Mouse (Mus musculus): ENCODE measurements around the gene Cdk10. TPM values are rescaled to one million over a fixed set of nuclear protein-coding genes. Genes with fewer than 3 reads are reported as not detected.
"Not testable (repeated sequence)": the region's sequence is repeated elsewhere in the genome, so short reads cannot be mapped to it uniquely, and the experiment has no call there.

Cdk10 gene
- total RNA-seq, 2 experiments from 2014 or later: 89.6 to 99.3 TPM

- DNase-seq: peak in 1 of 2 experiments; percentile 33
Measured at GRCm38 (mm10) chr8:123233760-123234159, 9.1 kb downstream of the Cdk10 start.

DNA sequence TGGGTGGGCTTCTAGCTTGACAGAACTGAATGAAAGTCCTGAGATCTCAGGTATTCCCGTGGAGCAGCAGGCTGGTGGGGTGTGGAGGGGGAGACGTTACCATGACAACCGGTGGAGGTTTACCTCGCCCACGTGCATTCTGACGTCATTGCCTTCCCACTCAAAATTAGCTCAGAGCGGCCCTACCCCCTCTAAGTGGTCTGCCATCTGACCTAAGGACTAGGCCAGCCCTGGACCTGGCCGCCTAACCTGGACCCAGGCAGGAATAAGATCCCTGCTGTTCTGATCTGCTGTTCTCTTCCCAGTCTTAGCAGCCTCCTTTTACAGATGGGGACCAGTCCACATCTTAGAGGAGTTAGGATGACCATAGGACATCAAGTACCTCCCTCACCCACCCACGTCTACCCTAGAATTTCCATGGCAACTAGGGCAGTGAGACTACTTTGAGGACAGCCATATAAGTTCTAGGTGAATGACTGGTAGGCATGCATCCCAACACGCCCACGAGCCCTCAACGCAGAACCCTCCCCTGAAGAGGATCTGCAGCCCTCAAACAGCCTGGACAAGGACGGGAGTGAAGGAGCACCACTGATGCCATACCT lies 10.4 kb downstream of the Cdk10 start:
- peak; percentile 79 for DNase-seq

- peak; percentile 84 to 86 for DNase-seq
Measured at GRCm38 (mm10) chr8:123235520-123236497, 11.2 kb downstream of the Cdk10 start, which contains the start of gene Spata2l. TSS of gene Spata2l (minus strand) at chr8:123236233.

- DNase-seq: no peak
Measured at GRCm38 (mm10) chr8:123239398-123239797, 14.8 kb downstream of the Cdk10 start.

- no peak for DNase-seq
Measured at GRCm38 (mm10) chr8:123242107-123242923, 17.7 kb downstream of the Cdk10 start.

- no peak for DNase-seq
Measured at GRCm38 (mm10) chr8:123243053-123243452, 18.4 kb downstream of the Cdk10 start.

- no peak for DNase-seq
Measured at GRCm38 (mm10) chr8:123244382-123244781, 19.7 kb downstream of the Cdk10 start.

DNA sequence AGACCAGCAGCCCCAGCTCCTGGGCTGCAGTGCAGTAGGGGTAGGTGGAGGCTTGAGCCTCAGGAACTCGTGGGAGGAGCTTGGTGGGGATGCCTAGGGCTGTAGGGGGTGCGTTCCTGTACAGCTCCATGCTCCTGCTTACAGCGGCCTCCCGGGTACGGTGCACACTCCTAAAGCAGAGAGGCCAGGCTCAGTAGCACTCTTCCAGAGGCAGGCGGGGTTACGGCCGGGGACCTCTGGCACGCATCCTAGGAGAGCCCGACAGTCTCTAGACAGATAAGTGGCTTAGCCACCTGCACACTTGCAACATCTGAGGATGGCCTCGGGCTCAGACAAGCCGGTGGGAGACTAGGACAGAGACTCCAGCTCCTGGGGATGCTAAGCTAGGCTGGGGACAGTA lies 20.9 kb downstream of the Cdk10 start:
- DNase-seq: no peak

DNA sequence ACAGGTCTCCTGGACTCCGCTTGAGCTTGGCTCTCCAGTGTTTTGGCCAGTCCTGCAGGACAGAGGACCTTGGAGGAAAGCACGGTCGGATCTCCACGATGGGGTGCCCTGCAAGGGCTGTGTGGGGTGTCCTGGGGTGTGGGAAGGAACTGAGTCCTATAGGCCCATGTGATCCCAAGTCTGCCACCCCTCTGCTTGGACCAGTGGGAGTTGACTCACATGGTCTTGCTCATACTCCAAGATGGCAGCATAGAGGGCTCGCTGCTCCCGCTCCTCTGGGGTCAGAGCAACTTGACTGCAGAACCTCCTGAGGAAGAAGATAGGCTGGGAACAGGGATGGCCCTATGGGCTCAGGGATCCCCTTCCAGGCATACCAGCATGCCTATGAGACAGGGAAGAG lies 23.1 kb downstream of the Cdk10 start:
- no peak for DNase-seq

GRCm38 (mm10) chr8:123248596-123248995 lies 24.0 kb downstream of the Cdk10 start:
- no peak for DNase-seq

DNA sequence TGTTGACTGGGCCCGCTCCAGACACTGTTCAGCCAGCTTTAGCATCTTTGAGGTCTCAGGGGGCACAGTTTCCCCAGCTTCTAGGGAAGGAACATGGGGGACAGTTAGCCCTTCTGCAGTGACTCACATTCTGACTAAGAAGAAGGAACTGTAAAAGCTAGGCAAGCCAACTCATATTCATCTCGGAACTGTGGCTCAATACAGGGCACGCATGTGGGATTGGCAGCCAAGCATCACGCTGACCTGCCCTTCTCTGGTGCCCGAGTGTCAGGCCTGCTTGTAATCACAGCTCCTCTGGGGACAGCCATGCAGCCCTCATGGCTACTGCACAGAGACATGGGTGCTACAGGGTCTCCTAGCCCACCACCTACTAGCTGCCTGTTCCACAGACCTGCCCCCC lies 26.3 kb downstream of the Cdk10 start:
- DNase-seq: no peak

DNA sequence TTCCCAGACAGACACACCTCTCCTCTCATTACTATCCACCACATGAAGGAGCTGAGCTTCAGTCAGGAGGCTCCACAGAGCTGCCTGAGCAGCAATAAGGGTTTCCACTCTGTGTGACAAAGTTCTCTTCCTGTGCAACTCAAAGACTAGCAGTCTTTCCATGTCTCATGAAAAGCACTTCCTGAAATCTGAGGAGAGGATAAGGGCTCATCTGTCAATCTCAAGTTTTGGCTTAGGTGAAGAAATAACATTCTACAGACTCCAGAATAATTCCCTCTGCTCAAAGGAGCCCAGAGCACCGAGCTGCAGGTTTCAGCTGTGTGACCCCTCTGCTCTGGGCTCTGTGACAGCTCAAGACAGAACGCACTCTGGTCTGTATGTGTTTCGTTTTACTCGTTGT lies 28.3 kb downstream of the Cdk10 start:
- DNase-seq: no peak

- DNase-seq: no peak
Measured at GRCm38 (mm10) chr8:123253451-123254098, 28.9 kb downstream of the Cdk10 start.

DNA sequence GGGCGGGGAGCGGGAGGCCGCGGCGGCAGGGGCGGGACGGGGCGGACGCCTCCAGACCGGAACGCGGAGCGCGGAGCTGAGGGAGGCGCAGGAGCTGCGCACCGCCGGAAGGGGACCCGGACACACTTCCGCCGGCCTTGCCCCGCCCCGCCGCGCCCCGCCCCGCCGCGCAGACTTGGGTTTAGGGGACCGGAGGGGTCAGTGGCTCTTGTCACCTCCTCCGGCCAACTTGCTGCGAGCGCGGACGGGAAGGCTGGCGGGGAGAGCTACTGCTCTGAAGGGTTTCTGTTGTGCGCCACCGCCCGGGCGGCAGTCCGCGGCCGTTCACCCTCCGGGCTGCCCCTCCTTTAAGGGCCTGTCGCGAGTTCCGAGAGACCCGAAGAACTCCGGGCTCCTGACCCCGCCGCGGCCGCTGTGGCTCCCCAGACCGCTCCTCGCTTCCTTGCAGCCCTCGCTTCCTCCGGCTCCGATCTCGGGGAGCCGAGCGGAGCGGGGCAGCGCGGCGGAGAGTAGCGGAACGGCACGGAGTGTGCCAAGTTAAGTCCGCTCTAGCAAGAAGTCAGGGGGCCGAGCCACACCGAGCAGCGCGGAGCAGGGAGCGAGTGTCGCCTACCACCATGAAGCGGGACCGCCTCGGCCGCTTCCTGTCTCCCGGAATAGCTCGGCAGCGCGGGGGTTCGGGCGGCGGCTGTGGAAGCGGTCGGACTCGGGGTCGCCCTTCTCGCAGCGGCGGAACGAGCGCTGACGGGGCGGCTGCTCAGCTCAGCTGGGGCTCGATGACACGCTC lies 29.6 kb downstream of the Cdk10 start, which contains the start of the genes Zfp276 and Vps9d1:
TSS of gene Zfp276 (plus strand) at position 97 of the 787 bp plus-strand sequence.
TSS of gene Vps9d1 (minus strand) at position 250 of the 787 bp plus-strand sequence.
- peak; percentile 82 to 85 for DNase-seq

DNA sequence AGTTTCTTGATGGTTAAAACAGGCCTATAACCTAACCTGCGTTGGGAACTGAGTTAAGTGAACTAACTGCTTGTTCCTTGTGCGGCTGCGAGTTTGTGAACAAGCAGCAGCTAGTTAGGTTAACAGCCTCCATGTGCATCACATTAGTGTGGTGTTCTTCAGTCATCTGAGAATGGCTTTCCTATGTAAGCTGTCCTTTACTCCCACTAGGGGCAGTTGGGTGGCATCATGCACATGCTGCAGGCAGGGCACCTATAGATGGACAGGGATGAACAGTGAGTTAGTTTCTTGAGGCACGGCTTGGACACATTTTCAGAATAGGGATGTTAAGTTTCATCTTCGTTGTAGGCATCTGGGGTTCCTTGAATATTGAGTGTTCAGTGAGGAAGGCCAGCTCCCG lies 30.5 kb downstream of the Cdk10 start:
- no peak for DNase-seq

GRCm38 (mm10) chr8:123257114-123257513 lies 32.5 kb downstream of the Cdk10 start:
- peak; percentile 23 to 40 for DNase-seq

- DNase-seq: not testable (repeated sequence)
Measured at GRCm38 (mm10) chr8:123257593-123257992, 33.0 kb downstream of the Cdk10 start.

DNA sequence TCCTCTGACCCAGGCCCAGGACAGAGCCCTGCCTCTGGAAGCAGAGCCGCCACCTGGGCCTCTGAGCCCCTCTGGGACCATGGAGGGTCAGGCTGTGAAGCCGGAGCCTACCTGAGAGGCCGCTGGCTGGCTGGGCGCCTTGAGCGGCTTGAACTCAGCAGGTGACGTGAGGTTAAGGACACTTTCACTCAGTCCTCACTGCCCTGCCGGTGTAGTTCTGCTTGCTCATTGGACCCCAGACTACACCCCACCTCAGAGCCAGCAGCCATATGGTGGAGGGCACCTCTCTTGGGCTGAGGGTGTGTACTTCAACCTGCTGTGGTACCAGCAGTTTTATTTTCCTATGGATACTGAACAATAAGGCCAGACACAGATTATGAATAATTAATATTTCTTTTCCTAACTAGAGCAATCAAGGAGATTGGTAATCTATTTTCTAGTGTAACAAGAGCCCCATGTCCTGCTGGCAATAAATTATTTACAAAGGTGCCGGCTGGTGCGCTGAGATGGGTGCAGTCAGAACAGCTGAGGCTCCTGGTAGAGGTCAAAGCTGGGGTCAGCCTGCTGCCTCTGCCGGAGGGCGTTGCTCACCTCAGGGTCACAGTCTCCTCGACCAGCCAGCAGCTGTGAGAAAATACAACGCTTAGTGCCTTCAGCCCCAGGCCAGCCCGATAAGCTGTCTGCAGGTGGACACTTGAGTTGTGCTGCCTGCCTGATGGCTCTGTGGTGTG lies 43.4 kb downstream of the Cdk10 start:
- DNase-seq: no peak

- no peak for DNase-seq
Measured at GRCm38 (mm10) chr8:123271147-123271546, 46.5 kb downstream of the Cdk10 start.

GRCm38 (mm10) chr8:123271901-123272300 lies 47.3 kb downstream of the Cdk10 start:
- DNase-seq: no peak
